ENCODE assay signal across 18 mouse cellular contexts in genomic region chr11:78137584-78137983, GRCm38 (mm10). TPM values are rescaled to one million over a fixed set of nuclear protein-coding genes. Genes with fewer than 3 reads are reported as not detected.
A peak's percentile ranks its signal among the peaks of the same experiment; 100 is the strongest.
DNase-seq lines count a peak whose midpoint lies in the region; ATAC-seq and TF ChIP-seq lines count a peak whose summit lies in the region.
"Had no signal": no experiment of that assay in that cellular context is flagged by ENCODE, and none has a peak within 500 bp of the region (broad histone marks: within the 10 kb centered on the region; RNA-seq: fewer than 3 reads in every experiment).

No protein-coding gene starts in this region.

- peak; percentile 80 for ATAC-seq in heart, postnatal 0 days (ENCODE audit: insufficient read depth, low read depth)
- ATAC-seq: CD4-positive, CD25-positive, alpha-beta regulatory T cell, adult 4 months; forebrain, embryonic 13.5 days; midbrain, embryonic 15.5 days had no signal

- peaks cover 41% of the 10 kb centered on the region for H3K4me1 ChIP-seq in heart, embryonic 10.5 days
- H3K4me1 ChIP-seq in liver, adult 2 months (ENCODE audit: control insufficient read depth, insufficient read depth, low read length), result peaks cover 36% of the 10 kb centered on the region
- H3K4me1 ChIP-seq in heart, postnatal 0 days (ENCODE audit: control insufficient read depth, insufficient read depth), result peaks cover 24% of the 10 kb centered on the region
- H3K4me1 ChIP-seq: midbrain, embryonic 15.5 days had no signal

- peaks cover 44% of the 10 kb centered on the region; the same call in 1 of the 2 replicates for H3K79me2 ChIP-seq in liver, adult 2 months (ENCODE audit: control insufficient read depth, insufficient read depth, low read length)

- TF ChIP-seq CTCF in liver, adult 2 months (IDR thresholded peaks at IDR 0.05; ENCODE audit: low read depth, low read length), result no peak
- TF ChIP-seq CTCF in heart, postnatal 0 days (IDR thresholded peaks at IDR 0.05; ENCODE audit: low read depth), result no peak

- H3K9ac ChIP-seq in liver, adult 2 months (ENCODE audit: low read depth, low read length), result peak overlapping the region; percentile 63; the same call in 1 of the 2 replicates
- H3K9ac ChIP-seq in heart, postnatal 0 days (replicated peaks; ENCODE audit: low read depth, low read length), result no peak overlapping the region
- H3K9ac ChIP-seq: forebrain, embryonic 13.5 days; hindbrain, embryonic 13.5 days; liver, embryonic 13.5 days; midbrain, embryonic 15.5 days had no signal

- DNase-seq in adrenal gland, adult (ENCODE audit: inconsistent age in 2 of 2, low spot score in 1 of 2), result peak; percentile 45 to 84
- DNase-seq in adrenal gland, postnatal 4 days (ENCODE audit: low spot score in 2 of 2), result no peak
- DNase-seq in heart, embryonic 10.5 days (ENCODE audit: low spot score), result no peak
- DNase-seq in heart, adult 8-10 months (ENCODE audit: low spot score), result no peak
- peak; percentile 89 for DNase-seq in liver, adult 2 months (ENCODE audit: extremely low read depth, low read depth, low spot score)
- DNase-seq in liver, result no peak
- DNase-seq in heart, postnatal 0 days (ENCODE audit: low spot score), result no peak
- DNase-seq in cerebellum, adult 11-12 months, result no peak
- DNase-seq: cerebellum, adult 11 months; cerebellum, postnatal 36 days; layer of hippocampus, postnatal 36 days; liver, embryonic 13.5 days; lung, postnatal 10 days had no signal

- TF ChIP-seq POLR2A in liver, adult 2 months (IDR thresholded peaks at IDR 0.05; ENCODE audit: extremely low read depth, insufficient read depth, low read length), result no peak

- peak overlapping the region; percentile 25; the same call in 1 of the 2 replicates for H3K27ac ChIP-seq in heart, embryonic 10.5 days
- H3K27ac ChIP-seq in liver, adult 2 months (replicated peaks; ENCODE audit: insufficient read depth, low read depth, low read length), result peak overlapping the region; percentile 97
- peak overlapping the region; percentile 78 for H3K27ac ChIP-seq in heart, postnatal 0 days (ENCODE audit: low read depth)
- H3K27ac ChIP-seq: forebrain, embryonic 13.5 days; hindbrain, embryonic 13.5 days; liver, embryonic 13.5 days; midbrain, embryonic 15.5 days had no signal

- H3K4me2 ChIP-seq in heart, postnatal 0 days (ENCODE audit: low read depth, low read length), result no peak overlapping the region
- H3K4me2 ChIP-seq: forebrain, embryonic 13.5 days; hindbrain, embryonic 13.5 days; liver, embryonic 13.5 days; midbrain, embryonic 15.5 days had no signal

- H3K36me3 ChIP-seq in heart, embryonic 10.5 days, result 0 out of 2 replicates have a peak, but pooled peaks cover 3% of the 10 kb centered on the region
- no peaks in the 10 kb centered on the region for H3K36me3 ChIP-seq in liver, adult 2 months (ENCODE audit: control insufficient read depth, insufficient read depth, low read length)
- H3K36me3 ChIP-seq in heart, postnatal 0 days (replicated peaks; ENCODE audit: control insufficient read depth, insufficient read depth, low read length), result no peaks in the 10 kb centered on the region
- H3K36me3 ChIP-seq: hindbrain, embryonic 13.5 days; liver, embryonic 13.5 days; midbrain, embryonic 15.5 days had no signal

- no peaks in the 10 kb centered on the region for H3K9me3 ChIP-seq in heart, embryonic 10.5 days
- no peaks in the 10 kb centered on the region for H3K9me3 ChIP-seq in heart, postnatal 0 days (replicated peaks; ENCODE audit: control insufficient read depth, low read length)
- H3K9me3 ChIP-seq: forebrain, embryonic 13.5 days; hindbrain, embryonic 13.5 days; liver, embryonic 13.5 days; megakaryocyte, embryonic 14.5 days; midbrain, embryonic 15.5 days had no signal

- H3K4me3 ChIP-seq in heart, embryonic 10.5 days, result no peak overlapping the region; the same call in 1 of the 2 replicates
- H3K4me3 ChIP-seq in liver, adult 2 months (ENCODE audit: insufficient read depth, low read depth, low read length), result no peak overlapping the region
- no peak overlapping the region for H3K4me3 ChIP-seq in heart, postnatal 0 days (ENCODE audit: low read depth, low read length)
- H3K4me3 ChIP-seq: forebrain, embryonic 13.5 days; hindbrain, embryonic 13.5 days; liver, embryonic 13.5 days; megakaryocyte, embryonic 14.5 days; midbrain, embryonic 15.5 days had no signal

- TF ChIP-seq EP300 in heart, postnatal 0 days (IDR thresholded peaks at IDR 0.05; ENCODE audit: low read depth), result no peak

- WGBS in heart, embryonic 10.5 days, result 71% methylated on average over 4 of the region's 4 CpGs
- 9% methylated on average over 4 of the region's 4 CpGs for WGBS in liver, adult 2 months
- WGBS in heart, postnatal 0 days, result 46% methylated on average over 4 of the region's 4 CpGs

- H3K27me3 ChIP-seq in heart, embryonic 10.5 days (ENCODE audit: insufficient read depth, poor library complexity, severe bottlenecking), result no peaks in the 10 kb centered on the region
- H3K27me3 ChIP-seq in liver, adult 2 months (ENCODE audit: control insufficient read depth, insufficient read depth, low read length), result no peaks in the 10 kb centered on the region
- no peaks in the 10 kb centered on the region for H3K27me3 ChIP-seq in heart, postnatal 0 days (ENCODE audit: control insufficient read depth, insufficient read depth, low read length)
- H3K27me3 ChIP-seq: forebrain, embryonic 13.5 days; hindbrain, embryonic 13.5 days; liver, embryonic 13.5 days; megakaryocyte, embryonic 14.5 days; midbrain, embryonic 15.5 days had no signal

RNA-seq across cellular contexts. Expression of gene Traf4, which starts 27.8 kb away (rescaled TPM):
- 10 to 100 TPM; 42.7 to 46.5 TPM for total RNA-seq in adrenal gland, postnatal 4 days (2021)
- 57.9 and 88.7 TPM in 2 replicates for polyA plus RNA-seq in heart, embryonic 10.5 days (2016; fragmentation: Nextera tagmentation; extraction: Ambion mirVana)
- 1 to 10 TPM; 3.4 to 4.3 (median 3.7) TPM for total RNA-seq in heart, adult 8-10 months (2022)
- total RNA-seq in liver, adult 2 months (2014; rRNA removed), result 8.8 and 11.1 TPM in 2 replicates
- polyA plus RNA-seq in liver, adult 2 months (2012; rRNA removed), result 69.0 and 73.5 TPM in 2 replicates
- total RNA-seq in heart, postnatal 0 days (2014; rRNA removed; ENCODE audit: low replicate concordance), result 25.1 and 42.6 TPM in 2 replicates
- 21.2 and 22.9 TPM in 2 replicates for polyA plus RNA-seq in heart, postnatal 0 days (2015; fragmentation: Nextera tagmentation; extraction: Ambion mirVana)

RNA-seq across cellular contexts. Expression of gene Nek8, which starts 38.9 kb away (rescaled TPM):
- 10 to 100 TPM; 16.3 to 16.5 TPM for total RNA-seq in adrenal gland, postnatal 4 days (2021)
- polyA plus RNA-seq in heart, embryonic 10.5 days (2016; fragmentation: Nextera tagmentation; extraction: Ambion mirVana), result 15.3 and 16.5 TPM in 2 replicates
- 1 to 10 TPM; 2.0 to 3.2 (median 2.3) TPM for total RNA-seq in heart, adult 8-10 months (2022)
- 4.1 and 5.2 TPM in 2 replicates for total RNA-seq in liver, adult 2 months (2014; rRNA removed)
- polyA plus RNA-seq in liver, adult 2 months (2012; rRNA removed), result 5.2 and 7.2 TPM in 2 replicates
- 24.6 and 27.2 TPM in 2 replicates for total RNA-seq in heart, postnatal 0 days (2014; rRNA removed; ENCODE audit: low replicate concordance)
- polyA plus RNA-seq in heart, postnatal 0 days (2015; fragmentation: Nextera tagmentation; extraction: Ambion mirVana), result 8.1 and 9.1 TPM in 2 replicates

RNA-seq across cellular contexts. Expression of gene Tlcd1, which starts 38.9 kb away (rescaled TPM):
- 10 to 100 TPM; 45.2 to 46.9 TPM for total RNA-seq in adrenal gland, postnatal 4 days (2021)
- polyA plus RNA-seq in heart, embryonic 10.5 days (2016; fragmentation: Nextera tagmentation; extraction: Ambion mirVana), result 16.9 and 18.7 TPM in 2 replicates
- total RNA-seq in heart, adult 8-10 months (2022), result 1 to 10 TPM; 2.9 to 7.1 (median 5.0) TPM
- 44.8 and 50.7 TPM in 2 replicates for total RNA-seq in liver, adult 2 months (2014; rRNA removed)
- 46.6 and 61.5 TPM in 2 replicates for polyA plus RNA-seq in liver, adult 2 months (2012; rRNA removed)
- 19.9 and 24.1 TPM in 2 replicates for total RNA-seq in heart, postnatal 0 days (2014; rRNA removed; ENCODE audit: low replicate concordance)
- polyA plus RNA-seq in heart, postnatal 0 days (2015; fragmentation: Nextera tagmentation; extraction: Ambion mirVana), result 15.1 and 16.8 TPM in 2 replicates

RNA-seq across cellular contexts. Expression of gene Fam222b, which starts 43.1 kb away (rescaled TPM):
- 10 to 100 TPM; 20.3 to 22.1 TPM for total RNA-seq in adrenal gland, postnatal 4 days (2021)
- 24.0 and 25.5 TPM in 2 replicates for polyA plus RNA-seq in heart, embryonic 10.5 days (2016; fragmentation: Nextera tagmentation; extraction: Ambion mirVana)
- total RNA-seq in heart, adult 8-10 months (2022), result 10 to 100 TPM; 10.1 to 14.1 (median 12.5) TPM
- 2.5 and 3.4 TPM in 2 replicates for total RNA-seq in liver, adult 2 months (2014; rRNA removed)
- polyA plus RNA-seq in liver, adult 2 months (2012; rRNA removed), result 12.5 and 13.6 TPM in 2 replicates
- 10.8 and 24.6 TPM in 2 replicates for total RNA-seq in heart, postnatal 0 days (2014; rRNA removed; ENCODE audit: low replicate concordance)
- polyA plus RNA-seq in heart, postnatal 0 days (2015; fragmentation: Nextera tagmentation; extraction: Ambion mirVana), result 11.1 TPM in 2 replicates

RNA-seq across cellular contexts. Expression of gene Rpl23a, which starts 45.8 kb away (rescaled TPM):
- 1,000 to 10,000 TPM; 2,039 to 2,132 TPM for total RNA-seq in adrenal gland, postnatal 4 days (2021)
- polyA plus RNA-seq in heart, embryonic 10.5 days (2016; fragmentation: Nextera tagmentation; extraction: Ambion mirVana), result 863 and 999 TPM in 2 replicates
- 100 to 1,000 TPM; 760 to 870 (median 833) TPM for total RNA-seq in heart, adult 8-10 months (2022)
- 318 and 352 TPM in 2 replicates for total RNA-seq in liver, adult 2 months (2014; rRNA removed)
- polyA plus RNA-seq in liver, adult 2 months (2012; rRNA removed), result 88.5 and 110 TPM in 2 replicates
- 473 and 508 TPM in 2 replicates for total RNA-seq in heart, postnatal 0 days (2014; rRNA removed; ENCODE audit: low replicate concordance)
- 719 and 776 TPM in 2 replicates for polyA plus RNA-seq in heart, postnatal 0 days (2015; fragmentation: Nextera tagmentation; extraction: Ambion mirVana)

Comparison
In these comparisons a context has a peak if more than half of its experiments do, and no peak if none do; other contexts are left out.
1. DNase-seq: peak in adrenal gland, adult (2 of 2) and liver, adult 2 months (single experiment); none in adrenal gland, postnatal 4 days (0 of 2), heart, embryonic 10.5 days (single experiment), heart, adult 8-10 months (single experiment), liver (single experiment), heart, postnatal 0 days (single experiment) and cerebellum, adult 11-12 months (single experiment).
2. H3K27ac ChIP-seq: peak in every context shown above with its lines; median percentile 97 in liver, adult 2 months; 78 in heart, postnatal 0 days; 25 in heart, embryonic 10.5 days.